Mouse (Mus musculus): ENCODE measurements around the gene Mrvi1. TPM values are rescaled to one million over a fixed set of nuclear protein-coding genes. Genes with fewer than 3 reads are reported as not detected.

Gene Mrvi1
- total RNA-seq, 2 experiments from 2014 or later, result 1.5 TPM

GRCm38 (mm10) chr7:110946731-110947130 is 35.5 kb downstream of the Mrvi1 start:
- DNase-seq, result no peak
- intact Hi-C loops (cut with DNase I), result no loop called here

DNA sequence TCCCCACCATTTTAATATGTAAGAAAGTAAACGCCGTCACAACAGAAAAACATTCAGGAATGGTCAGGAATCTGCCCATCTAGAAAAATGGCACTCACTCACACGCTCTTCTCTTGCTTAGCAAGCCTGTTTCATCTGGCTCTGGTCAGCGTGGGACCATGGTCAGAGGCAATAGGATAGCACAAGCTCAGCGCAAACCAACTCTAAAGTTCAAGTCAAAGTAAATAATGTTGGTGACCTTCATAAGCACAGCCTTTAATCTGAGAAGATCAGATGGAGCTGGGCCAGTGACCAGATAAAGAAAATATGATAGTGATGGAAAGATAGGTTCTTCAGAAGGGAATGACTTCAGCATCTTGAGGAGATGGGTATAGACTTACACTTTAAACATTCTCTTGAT is 37.9 kb downstream of the Mrvi1 start:
- intact Hi-C loops (cut with DNase I), result no loop called here

GRCm38 (mm10) chr7:110941701-110942530 is 40.3 kb downstream of the Mrvi1 start:
- intact Hi-C loops (cut with DNase I), result no loop called here
- no peak for DNase-seq

More for the DNA sequence above, 37.9 kb downstream of the Mrvi1 start:
- DNase-seq, result no peak

DNA sequence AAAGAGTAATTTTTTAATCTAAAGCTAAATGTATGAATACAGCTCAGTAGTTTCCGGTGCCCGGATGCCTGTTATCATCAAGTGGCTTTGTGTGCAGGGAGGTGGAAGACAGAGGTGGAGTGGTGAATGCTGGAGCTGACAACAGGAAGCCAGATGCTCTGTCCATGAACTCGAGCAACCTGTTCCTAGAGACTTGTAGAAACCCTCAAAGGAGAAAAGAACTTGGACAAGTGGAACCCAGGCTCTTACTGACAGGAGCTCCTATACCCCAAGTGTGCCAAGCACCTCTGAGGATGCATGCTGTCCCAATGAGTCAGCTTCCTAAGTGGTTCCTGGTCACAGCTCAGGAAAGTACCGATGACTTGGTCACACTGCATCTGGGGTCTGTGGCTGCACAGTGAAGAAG is 41.1 kb downstream of the Mrvi1 start:
- intact Hi-C loops (cut with DNase I), result no loop called here

GRCm38 (mm10) chr7:110935815-110936762 is 46.2 kb downstream of the Mrvi1 start:
- no peak for DNase-seq
- intact Hi-C loops (cut with DNase I), result no loop called here

More for the DNA sequence above, 41.1 kb downstream of the Mrvi1 start:
- no peak for DNase-seq

DNA sequence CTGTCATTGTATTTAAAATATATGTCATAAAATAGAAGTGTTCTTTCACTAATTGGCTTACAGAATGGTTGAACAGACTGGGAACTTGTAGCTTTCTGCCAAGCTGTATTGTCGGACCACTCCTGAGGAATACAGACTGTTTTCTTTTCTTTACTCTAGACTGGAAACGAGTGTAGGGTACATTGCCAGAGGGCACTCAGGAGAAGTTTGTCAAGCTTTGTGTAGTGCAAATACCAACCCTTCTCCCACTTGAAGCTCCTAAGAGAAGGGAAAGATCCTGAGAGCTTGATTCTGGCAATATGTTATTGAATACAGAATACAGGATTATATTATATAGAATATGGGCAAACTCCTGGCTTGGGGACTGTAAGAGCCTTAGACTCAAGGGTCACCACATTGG is 48.3 kb downstream of the Mrvi1 start:
- DNase-seq, result no peak
- intact Hi-C loops (cut with DNase I), result no loop called here

DNA sequence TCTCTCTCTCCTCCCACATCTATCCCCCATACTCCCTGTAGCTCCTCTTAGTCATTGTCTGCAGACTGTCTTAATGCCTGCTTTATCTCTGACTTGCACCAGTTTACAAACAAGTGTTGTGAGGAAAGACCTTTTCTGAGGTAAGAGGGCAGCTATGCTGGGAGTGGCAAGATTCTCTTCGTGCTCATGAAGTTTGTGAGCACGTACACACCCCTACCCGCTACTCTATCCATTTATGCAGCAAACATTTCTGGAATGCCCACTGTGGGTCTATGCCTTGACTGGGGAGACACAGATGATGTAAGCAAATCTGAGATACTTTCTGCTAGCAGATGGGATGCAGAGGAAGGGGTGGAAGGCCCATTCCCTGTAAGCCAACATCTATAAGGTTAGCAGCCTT is 48.9 kb downstream of the Mrvi1 start:
- no peak for DNase-seq
- intact Hi-C loops (cut with DNase I), result no loop called here

GRCm38 (mm10) chr7:110930118-110930854 is 52.0 kb downstream of the Mrvi1 start:
- peak; percentile 36 for DNase-seq
- intact Hi-C loops (cut with DNase I), result no loop called here

- DNase-seq, result no peak
- intact Hi-C loops (cut with DNase I), result no loop called here
Observed at GRCm38 (mm10) chr7:110926562-110926961, 55.7 kb downstream of the Mrvi1 start.

DNA sequence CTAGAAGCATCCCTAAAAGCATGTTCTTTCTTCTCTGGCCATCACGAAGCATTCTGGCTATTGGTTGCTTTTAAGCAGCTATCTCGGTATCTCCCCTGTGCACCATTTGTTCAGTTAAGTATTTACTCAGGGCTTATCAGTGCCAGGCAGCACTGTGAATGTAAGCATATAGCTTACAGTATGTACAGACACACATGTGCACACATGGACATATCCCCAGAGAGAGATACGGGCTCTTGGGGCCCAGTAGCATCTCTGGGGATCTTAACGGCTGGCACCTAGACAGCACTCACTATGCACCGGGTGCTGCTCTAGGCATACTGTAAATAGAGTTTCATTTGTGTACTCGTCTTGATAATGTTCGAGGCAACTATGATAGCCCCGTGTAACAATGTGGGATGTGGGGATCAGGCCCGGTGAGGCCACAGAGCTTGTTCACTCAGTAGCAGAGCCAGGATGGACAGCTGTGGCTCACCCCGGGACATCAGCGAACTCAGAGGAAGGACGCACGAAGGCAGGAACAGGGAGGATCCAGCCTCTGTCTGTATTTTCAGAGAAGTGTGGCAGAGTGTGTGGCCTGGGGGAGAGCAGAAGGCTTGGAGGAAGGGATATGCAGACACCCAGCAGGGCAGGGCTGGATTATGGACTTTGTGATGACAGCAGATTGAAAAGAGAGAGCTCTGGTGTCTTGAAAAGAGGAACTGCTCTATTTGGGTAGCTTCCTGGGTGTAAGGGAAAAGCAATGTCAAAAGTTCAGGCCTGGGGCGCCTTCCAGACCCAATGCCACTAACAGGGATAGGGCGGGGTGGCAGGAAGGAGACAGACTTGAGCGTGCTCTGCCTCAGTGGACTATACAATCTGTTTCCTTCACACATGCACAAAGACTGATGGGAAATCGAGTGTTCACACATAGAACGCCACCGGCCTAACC is 61.7 kb downstream of the Mrvi1 start:
- intact Hi-C loops (cut with DNase I), result no loop called here
- peak; percentile 29 for DNase-seq

DNA sequence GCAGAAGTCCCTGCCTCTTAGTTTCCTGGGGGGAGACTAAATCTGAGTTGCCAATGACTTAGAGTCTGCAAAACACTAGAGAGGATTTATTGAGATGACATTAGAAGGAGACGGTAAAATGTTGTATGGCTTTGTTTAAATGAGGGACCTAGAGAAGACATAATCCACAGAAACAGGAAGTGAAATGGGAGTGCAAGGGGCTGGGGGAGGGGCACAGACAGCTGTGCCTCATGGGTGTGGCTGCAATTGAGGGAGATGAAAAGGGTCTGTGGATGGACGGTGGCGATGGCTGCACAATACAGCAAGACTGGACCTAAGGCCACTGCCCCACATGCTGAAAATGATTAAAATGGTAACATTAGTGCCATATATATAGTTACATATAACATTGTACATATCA is 62.5 kb downstream of the Mrvi1 start:
- DNase-seq, result no peak
- intact Hi-C loops (cut with DNase I), result no loop called here

- intact Hi-C loops (cut with DNase I), result no loop called here
- no peak for DNase-seq
Observed at GRCm38 (mm10) chr7:110915913-110916312, 66.3 kb downstream of the Mrvi1 start.

DNA sequence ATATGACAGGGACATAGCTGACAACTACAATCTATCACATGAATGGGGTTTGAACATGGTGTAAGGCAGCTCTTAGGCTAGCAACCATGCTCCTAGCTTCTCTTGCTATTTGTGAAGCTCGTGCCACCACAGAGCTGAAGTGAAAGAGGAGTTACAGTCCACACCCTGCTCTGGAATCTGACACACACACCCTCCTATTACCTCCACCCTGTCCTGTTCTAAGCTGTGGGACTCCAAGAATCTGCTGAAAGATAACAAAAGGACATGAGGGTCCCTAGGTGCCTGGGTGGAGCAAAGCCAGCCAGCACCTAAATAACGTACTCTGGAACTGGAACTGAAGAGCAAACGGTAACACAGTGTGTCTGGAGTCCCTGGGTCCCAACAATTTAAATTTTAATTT is 67.7 kb downstream of the Mrvi1 start:
- DNase-seq, result no peak
- intact Hi-C loops (cut with DNase I), result no loop called here

DNA sequence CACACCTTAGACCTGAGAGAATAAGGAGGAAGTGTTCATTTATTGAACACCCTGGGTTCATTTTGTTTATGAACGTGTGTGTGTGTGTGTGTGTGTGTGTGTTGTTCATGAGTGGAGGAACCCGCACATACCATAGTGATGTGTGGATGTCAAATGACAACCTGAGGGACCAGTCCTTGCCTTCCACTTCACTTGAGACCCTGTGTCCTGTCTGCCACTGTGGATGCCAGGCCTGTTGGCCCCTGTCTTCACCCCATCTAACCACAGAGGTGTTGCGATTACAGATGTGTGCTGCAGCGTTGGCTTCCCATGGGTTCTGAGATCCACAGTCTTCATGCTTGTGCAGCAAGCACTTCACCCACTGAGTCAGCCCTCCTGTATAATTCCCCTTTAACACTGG is 68.5 kb downstream of the Mrvi1 start:
- intact Hi-C loops (cut with DNase I), result no loop called here
- DNase-seq, result no peak

DNA sequence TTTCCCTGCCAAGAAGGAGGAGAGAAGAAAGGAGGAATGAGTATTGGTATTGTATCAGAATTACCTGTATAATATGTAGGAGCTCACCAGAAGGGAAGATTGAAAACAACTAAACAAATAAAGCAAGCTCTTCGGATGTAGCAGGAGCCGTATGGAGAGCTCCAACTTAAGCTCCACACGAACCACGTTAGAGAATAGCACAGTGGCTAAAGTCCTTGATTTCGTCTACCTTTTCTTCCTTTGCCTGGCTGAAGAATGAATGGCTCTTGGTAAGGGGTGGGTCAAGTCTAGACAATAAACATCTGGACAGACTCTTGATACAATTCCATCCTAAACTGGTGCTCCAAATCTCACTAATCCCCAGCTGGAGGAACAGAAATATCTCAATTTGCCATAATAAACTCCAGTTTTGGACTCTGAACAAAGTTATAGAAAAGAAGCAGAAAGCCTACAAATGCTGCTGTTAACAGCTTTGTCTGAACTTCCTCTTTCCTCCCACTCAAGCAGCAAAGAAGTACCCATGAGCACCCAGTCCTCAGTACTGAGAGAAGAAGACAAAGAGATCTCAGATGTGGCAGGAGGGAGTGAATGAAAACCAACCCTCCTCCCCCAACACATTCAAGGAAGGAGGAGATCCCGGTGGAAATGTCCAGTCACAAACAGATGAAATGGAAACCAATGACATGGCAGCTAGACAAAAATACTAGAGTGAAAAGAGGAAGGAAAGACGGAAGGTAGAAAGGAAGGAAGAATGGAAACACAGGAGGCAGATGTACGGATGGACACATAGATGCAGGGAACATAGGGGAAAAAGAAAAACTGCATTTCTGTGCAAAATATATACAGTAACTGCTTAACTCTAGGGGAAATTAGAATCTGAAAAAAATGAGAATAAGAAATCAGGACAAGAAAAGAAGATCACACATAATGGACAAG is 73.8 kb downstream of the Mrvi1 start:
- intact Hi-C loops (cut with DNase I), result no loop called here
- DNase-seq, result no peak

DNA sequence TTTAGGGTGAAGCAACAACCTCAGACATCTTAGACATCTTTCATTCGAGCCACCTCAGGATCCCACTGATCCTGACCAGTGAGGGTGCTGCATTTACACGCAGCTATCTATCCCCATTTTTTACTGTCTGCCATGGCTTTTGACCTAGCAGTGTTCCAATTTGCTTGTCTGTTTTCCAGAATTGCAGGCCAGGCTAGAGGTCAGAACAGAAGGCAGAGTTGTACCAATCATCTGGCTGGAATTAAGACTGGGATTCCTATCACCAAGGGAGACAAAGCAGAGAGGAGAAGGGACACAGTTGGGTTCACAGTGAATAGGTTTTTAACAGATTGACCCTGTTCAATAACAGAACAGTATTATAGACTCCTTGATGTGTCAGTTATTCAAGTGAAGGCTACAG is 75.7 kb downstream of the Mrvi1 start:
- DNase-seq, result no peak
- intact Hi-C loops (cut with DNase I), result no loop called here

GRCm38 (mm10) chr7:110903226-110903625 is 79.0 kb downstream of the Mrvi1 start:
- intact Hi-C loops (cut with DNase I), result no loop called here

GRCm38 (mm10) chr7:110897202-110897601 is 85.1 kb downstream of the Mrvi1 start:
- DNase-seq, result no peak
- intact Hi-C loops (cut with DNase I), result no loop called here

More at GRCm38 (mm10) chr7:110903226-110903625, 79.0 kb downstream of the Mrvi1 start:
- DNase-seq, result no peak

GRCm38 (mm10) chr7:110896453-110896852 is 85.8 kb downstream of the Mrvi1 start:
- no peak for DNase-seq
- intact Hi-C loops (cut with DNase I), result no loop called here

Data from left cerebral cortex, postnatal 4 days (tissue).